Mouse (Mus musculus): ENCODE measurements around the gene Tle2.

Tle2 gene

DNA sequence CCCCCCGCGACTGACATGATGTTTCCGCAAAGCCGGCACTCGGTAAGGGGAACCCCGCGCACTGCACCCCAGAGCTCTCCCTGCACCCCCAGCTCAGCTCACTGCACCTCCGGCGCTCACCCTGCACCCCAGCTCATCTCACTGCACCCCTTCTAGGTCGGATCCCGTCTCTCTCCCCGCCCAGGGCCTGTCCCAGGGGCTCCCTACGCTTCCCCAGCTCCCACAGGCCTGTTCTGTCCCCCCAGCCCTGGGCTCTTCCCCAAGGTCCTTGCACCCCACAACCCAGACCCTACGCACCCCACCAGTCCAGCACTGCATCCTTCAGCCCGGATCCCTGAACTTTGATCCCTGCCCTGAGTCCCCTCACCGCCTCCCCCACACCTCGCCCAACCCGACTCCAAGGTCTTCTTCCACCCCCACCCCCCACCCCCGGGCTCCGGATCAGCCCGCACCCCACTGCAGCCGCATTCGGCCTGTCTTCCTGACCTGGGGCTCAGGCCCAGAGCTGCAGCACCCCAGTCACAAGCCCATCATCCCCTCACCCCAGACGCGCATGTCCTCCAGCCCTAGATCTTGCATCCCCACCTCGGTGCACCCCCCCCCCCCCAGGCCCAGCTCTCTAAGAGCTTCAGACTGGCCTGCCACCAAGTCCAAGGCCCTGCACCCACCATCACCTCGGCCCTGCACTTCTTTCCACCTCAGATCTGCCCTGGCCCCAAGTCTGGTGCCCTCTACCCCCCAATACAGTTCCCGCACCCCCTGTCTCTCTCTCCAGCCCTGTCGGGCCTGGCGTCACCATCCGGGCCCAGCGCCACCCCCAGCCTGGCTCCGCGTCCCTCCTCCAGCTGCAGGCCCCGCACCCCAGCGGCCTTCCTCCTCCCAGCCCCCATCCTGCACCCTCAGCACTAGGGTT, 14.5 kb upstream of the Tle2 start:
- Histone ChIP-seq H3K4me3 (replicated peaks; ENCODE audit: low read length) (peak overlapping the region; percentile 87), H3K9me3 (ENCODE audit: low read length) (no peaks in the 10 kb centered on the region), H3K4me1 (replicated peaks; ENCODE audit: low read depth, low read length) (peaks cover 80% of the 10 kb centered on the region), H3K36me3 (ENCODE audit: insufficient read depth, low read length) (peaks cover 29% of the 10 kb centered on the region), H3K27me3 (ENCODE audit: insufficient read depth, low read length) (no peaks in the 10 kb centered on the region)
- TF ChIP-seq POU5F1 (IDR thresholded peaks at IDR 0.05; ENCODE audit: borderline replicate concordance, low read length): no peak
- TF ChIP-seq NANOG (IDR thresholded peaks at IDR 0.05; ENCODE audit: borderline replicate concordance, low read length): no peak
- no peak for TF ChIP-seq CTCF (conservative IDR thresholded peaks at IDR 0.05; ENCODE audit: low read length)

DNA sequence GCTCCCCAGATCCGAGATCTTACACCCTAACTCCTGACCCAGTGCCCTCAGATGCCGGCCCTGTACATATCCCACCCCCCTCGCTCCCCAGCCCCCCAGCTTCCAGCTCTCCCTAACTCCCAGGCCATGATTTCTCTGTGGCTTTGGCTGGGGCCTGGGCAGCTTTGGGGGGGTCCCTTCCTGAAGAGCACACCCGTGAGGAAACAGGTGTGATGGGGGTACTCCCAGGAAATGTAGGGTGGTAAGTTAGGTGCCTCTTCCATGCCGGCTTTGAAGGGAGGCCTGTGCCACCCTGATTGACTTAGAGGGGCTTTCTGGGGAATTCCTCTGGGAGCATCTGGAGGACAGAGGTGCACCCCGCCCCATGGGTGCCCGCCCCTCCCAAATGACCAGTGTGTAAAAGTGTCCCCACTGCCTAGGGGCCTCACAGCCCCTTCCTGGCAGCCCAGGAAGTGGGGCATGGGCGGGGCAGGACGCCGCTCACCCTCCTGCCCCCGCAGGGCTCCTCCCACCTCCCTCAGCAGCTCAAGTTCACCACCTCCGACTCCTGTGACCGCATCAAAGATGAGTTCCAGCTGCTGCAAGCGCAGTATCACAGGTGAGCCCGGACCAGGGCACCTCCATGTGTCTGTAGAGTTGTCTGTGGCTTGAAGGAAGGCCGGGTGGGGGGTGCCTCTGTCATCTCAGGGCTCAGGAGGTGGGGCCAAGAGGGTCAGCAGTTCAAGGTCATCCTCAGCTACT, 13.5 kb upstream of the Tle2 start:
- TF ChIP-seq CTCF (conservative IDR thresholded peaks at IDR 0.05; ENCODE audit: low read length) (no peak), POU5F1 (IDR thresholded peaks at IDR 0.05; ENCODE audit: borderline replicate concordance, low read length) (no peak), NANOG (IDR thresholded peaks at IDR 0.05; ENCODE audit: borderline replicate concordance, low read length) (no peak)
- H3K4me3 ChIP-seq (replicated peaks; ENCODE audit: low read length): peak overlapping the region; percentile 87

DNA sequence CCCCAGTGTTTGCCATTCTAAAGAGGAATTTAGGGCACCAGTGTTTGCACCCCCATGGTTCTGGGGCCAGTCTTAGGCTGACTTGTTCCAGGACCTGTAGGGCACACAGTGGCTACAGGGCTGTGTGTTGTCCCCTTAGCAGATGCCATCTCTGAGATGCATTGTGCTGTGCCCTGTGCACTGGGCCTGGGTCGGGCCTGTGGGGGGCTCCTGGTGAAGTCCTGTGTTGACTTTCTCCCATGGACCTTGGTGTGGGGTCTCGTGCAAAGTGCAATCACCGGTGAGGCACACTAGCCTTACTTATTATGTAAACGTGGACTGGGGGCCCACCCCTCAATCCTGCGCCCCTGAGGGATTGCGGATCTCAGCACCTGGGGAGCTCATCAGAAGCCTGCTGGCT, 11.9 kb upstream of the Tle2 start:
- TF ChIP-seq CTCF (conservative IDR thresholded peaks at IDR 0.05; ENCODE audit: low read length): no peak
- no peak for TF ChIP-seq POU5F1 (IDR thresholded peaks at IDR 0.05; ENCODE audit: borderline replicate concordance, low read length)
- no peak for TF ChIP-seq NANOG (IDR thresholded peaks at IDR 0.05; ENCODE audit: borderline replicate concordance, low read length)
- no peaks in the 10 kb centered on the region for H3K9me3 ChIP-seq (ENCODE audit: low read length)
- H3K4me1 ChIP-seq (replicated peaks; ENCODE audit: low read depth, low read length): peaks cover 80% of the 10 kb centered on the region
- H3K4me3 ChIP-seq (replicated peaks; ENCODE audit: low read length): peak overlapping the region; percentile 17; the same call in 1 of the 2 replicates
- H3K27me3 ChIP-seq (ENCODE audit: insufficient read depth, low read length): peaks cover 9% of the 10 kb centered on the region
- H3K36me3 ChIP-seq (ENCODE audit: insufficient read depth, low read length): peaks cover 55% of the 10 kb centered on the region

More for the DNA sequence above, 13.5 kb upstream of the Tle2 start:
- no peaks in the 10 kb centered on the region for H3K9me3 ChIP-seq (ENCODE audit: low read length)
- peaks cover 80% of the 10 kb centered on the region for H3K4me1 ChIP-seq (replicated peaks; ENCODE audit: low read depth, low read length)
- H3K27me3 ChIP-seq (ENCODE audit: insufficient read depth, low read length): no peaks in the 10 kb centered on the region
- peaks cover 39% of the 10 kb centered on the region for H3K36me3 ChIP-seq (ENCODE audit: insufficient read depth, low read length)

DNA sequence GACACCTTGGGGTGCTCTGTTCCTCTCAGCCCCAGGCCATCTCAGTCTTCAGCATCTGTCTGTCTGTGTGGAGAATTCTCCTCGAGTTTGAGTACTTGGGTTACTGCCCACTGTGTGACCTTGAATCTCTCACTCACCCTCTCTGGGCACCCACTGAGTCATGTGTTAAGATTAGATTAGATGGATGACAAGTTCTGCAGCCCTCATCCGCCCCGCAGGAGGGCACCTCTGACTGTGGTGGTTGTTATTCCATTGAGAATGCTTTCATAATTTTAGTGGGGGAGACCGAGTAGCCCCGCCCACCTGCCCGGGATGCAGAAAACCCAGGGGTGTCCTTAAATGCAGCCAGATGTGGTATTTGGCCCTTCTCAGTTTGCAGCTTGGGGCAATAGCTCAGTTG, 10.9 kb upstream of the Tle2 start:
- Histone ChIP-seq H3K9me3 (ENCODE audit: low read length) (no peaks in the 10 kb centered on the region), H3K36me3 (ENCODE audit: insufficient read depth, low read length) (peaks cover 59% of the 10 kb centered on the region), H3K4me3 (replicated peaks; ENCODE audit: low read length) (peak overlapping the region; percentile 75), H3K27me3 (ENCODE audit: insufficient read depth, low read length) (peaks cover 18% of the 10 kb centered on the region), H3K4me1 (replicated peaks; ENCODE audit: low read depth, low read length) (peaks cover 80% of the 10 kb centered on the region)
- no peak for TF ChIP-seq CTCF (conservative IDR thresholded peaks at IDR 0.05; ENCODE audit: low read length)
- TF ChIP-seq NANOG (IDR thresholded peaks at IDR 0.05; ENCODE audit: borderline replicate concordance, low read length): no peak
- no peak for TF ChIP-seq POU5F1 (IDR thresholded peaks at IDR 0.05; ENCODE audit: borderline replicate concordance, low read length)

DNA sequence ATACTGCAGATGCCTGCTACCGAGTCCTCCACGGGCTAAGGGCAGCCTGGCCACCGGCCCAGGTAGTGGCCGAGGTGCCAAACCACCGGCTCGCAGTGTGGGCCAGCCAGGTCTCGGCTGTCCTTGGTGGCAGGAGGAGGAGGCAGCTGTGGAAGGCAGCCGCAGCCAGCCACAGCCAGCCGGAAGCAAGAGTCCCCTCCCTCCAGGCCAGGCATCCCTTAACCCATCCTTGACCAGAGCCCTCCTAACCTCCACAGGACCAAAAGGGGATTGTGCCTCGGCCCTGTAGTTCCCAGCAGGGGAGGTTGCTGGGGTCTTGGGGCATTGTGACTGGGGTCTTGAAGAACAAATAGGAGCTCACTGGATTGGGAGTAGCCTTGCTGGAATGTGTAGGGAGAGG, 10.1 kb upstream of the Tle2 start:
- Histone ChIP-seq H3K36me3 (ENCODE audit: insufficient read depth, low read length) (peaks cover 59% of the 10 kb centered on the region), H3K27me3 (ENCODE audit: insufficient read depth, low read length) (peaks cover 24% of the 10 kb centered on the region), H3K4me1 (replicated peaks; ENCODE audit: low read depth, low read length) (peaks cover 81% of the 10 kb centered on the region), H3K4me3 (replicated peaks; ENCODE audit: low read length) (peak overlapping the region; percentile 75), H3K9me3 (ENCODE audit: low read length) (no peaks in the 10 kb centered on the region)
- TF ChIP-seq POU5F1 (IDR thresholded peaks at IDR 0.05; ENCODE audit: borderline replicate concordance, low read length): no peak
- no peak for TF ChIP-seq CTCF (conservative IDR thresholded peaks at IDR 0.05; ENCODE audit: low read length)
- TF ChIP-seq NANOG (IDR thresholded peaks at IDR 0.05; ENCODE audit: borderline replicate concordance, low read length): no peak

DNA sequence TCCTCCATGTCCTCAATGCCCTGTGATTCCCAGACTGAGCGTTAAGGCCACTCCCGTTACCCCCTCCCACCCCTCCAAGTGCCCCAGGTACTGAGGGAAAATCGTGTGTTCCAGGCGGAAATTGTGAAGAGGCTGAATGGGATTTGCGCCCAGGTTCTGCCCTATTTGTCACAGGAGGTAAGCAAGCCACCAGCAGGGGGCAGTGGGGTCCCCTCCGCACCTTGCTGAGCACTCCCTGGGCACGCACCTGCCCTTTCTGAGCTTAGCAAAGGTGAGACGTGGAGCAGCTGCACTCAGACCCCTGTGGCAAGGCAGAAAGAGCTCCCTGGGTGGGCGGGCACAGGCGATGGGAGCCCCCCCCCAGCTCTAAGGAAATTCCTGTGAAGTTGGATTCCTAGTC, 9.6 kb upstream of the Tle2 start:
- Histone ChIP-seq H3K9me3 (ENCODE audit: low read length) (no peaks in the 10 kb centered on the region), H3K4me1 (replicated peaks; ENCODE audit: low read depth, low read length) (peaks cover 86% of the 10 kb centered on the region), H3K36me3 (ENCODE audit: insufficient read depth, low read length) (peaks cover 59% of the 10 kb centered on the region), H3K4me3 (replicated peaks; ENCODE audit: low read length) (peak overlapping the region; percentile 75), H3K27me3 (ENCODE audit: insufficient read depth, low read length) (peaks cover 29% of the 10 kb centered on the region)
- TF ChIP-seq NANOG (IDR thresholded peaks at IDR 0.05; ENCODE audit: borderline replicate concordance, low read length) (no peak), CTCF (conservative IDR thresholded peaks at IDR 0.05; ENCODE audit: low read length) (peak; percentile 61), POU5F1 (IDR thresholded peaks at IDR 0.05; ENCODE audit: borderline replicate concordance, low read length) (no peak)

DNA sequence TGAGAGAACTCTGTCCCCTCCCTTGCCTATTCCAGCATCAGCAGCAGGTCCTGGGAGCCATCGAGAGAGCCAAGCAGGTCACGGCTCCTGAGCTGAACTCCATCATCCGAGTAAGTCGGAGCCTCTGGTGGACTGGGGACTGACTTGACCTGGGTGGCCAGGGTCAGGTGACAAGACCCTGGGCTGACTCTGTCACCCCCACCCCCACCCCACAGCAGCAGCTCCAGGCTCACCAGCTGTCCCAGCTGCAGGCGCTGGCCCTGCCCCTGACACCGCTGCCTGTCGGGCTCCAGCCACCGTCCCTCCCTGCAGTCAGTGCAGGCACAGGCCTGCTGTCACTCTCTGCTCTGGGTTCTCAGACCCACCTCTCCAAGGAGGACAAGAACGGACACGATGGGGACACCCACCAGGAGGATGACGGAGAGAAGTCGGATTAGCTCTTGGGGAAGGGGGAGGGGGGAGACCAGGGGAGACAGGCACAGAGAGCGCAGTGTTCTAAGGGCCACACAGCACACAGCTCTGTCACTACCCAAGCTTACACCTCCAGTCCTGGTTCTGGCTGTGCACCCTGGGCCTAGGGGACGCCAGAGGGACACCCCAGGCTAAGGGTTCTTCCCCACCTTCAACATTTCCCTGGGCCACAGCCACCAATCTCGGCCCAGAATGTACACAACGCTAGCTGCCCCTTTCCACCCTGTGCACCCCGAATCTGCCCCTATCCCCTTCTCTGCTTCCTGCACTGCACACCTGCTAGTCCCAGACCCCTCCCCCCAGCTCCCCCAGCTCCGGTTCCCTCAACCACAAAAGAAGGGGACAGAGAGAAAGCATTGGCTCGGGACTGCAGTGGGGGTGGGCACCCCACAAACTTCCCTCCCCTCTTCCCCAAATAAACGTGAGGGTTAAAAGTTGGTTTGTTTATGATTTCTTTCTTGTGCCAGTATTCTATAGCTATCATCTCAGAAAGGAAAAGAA, 8.8 kb upstream of the Tle2 start:
- TF ChIP-seq CTCF (conservative IDR thresholded peaks at IDR 0.05; ENCODE audit: low read length) (no peak), POU5F1 (IDR thresholded peaks at IDR 0.05; ENCODE audit: borderline replicate concordance, low read length) (no peak), NANOG (IDR thresholded peaks at IDR 0.05; ENCODE audit: borderline replicate concordance, low read length) (no peak)
- Histone ChIP-seq H3K9me3 (ENCODE audit: low read length) (no peaks in the 10 kb centered on the region), H3K4me1 (replicated peaks; ENCODE audit: low read depth, low read length) (peaks cover 89% of the 10 kb centered on the region), H3K27me3 (ENCODE audit: insufficient read depth, low read length) (peaks cover 34% of the 10 kb centered on the region), H3K36me3 (ENCODE audit: insufficient read depth, low read length) (peaks cover 59% of the 10 kb centered on the region), H3K4me3 (replicated peaks; ENCODE audit: low read length) (peak overlapping the region; percentile 75)

All from E14TG2a.4 (cell line).